In the genomic region with DNA sequence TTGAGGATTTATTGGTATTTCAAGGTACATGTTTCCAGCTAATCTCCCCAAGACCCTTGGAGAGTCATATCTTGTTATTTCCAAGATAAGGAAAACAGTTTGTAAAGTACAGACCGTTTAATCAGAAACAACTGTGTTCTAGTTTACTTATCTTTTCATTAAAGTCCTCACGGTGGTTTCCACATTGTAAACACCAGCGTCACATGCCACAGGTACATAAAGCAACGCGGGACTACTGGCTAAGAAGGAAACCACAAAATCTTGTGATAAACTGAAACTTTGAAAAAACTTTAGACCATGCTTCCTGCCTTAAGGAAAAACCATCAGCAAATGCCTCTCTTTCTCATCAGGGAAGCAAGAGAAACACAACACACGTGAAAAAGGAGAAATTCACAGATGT, we compare ENCODE assay signal across 19 mouse cellular contexts.
DNase-seq lines count a peak whose midpoint lies in the region; ATAC-seq and TF ChIP-seq lines count a peak whose summit lies in the region.
"Had no signal": no experiment of that assay in that cellular context is flagged by ENCODE, and none has a peak within 500 bp of the region (broad histone marks: within the 10 kb centered on the region; RNA-seq: fewer than 3 reads in every experiment).

No protein-coding gene starts in this region.

- no peak for DNase-seq in limb, embryonic 10.5 days (ENCODE audit: low spot score)
- DNase-seq in limb, embryonic 14.5 days (ENCODE audit: low spot score): no peak
- DNase-seq in cerebellum, postnatal 10 days: no peak
- DNase-seq in urinary bladder, adult 18-20 months (ENCODE audit: low spot score in 2 of 2): no peak
- DNase-seq: cerebellum, adult 8-10 months; heart, adult 11 months; heart, postnatal 4 days; kidney, adult 9 months; kidney, postnatal 36 days; right cerebral cortex, postnatal 14 days; thymus, adult 2 months had no signal

- no peaks in the 10 kb centered on the region for H3K36me3 ChIP-seq in limb, embryonic 12.5 days
- H3K36me3 ChIP-seq in limb, embryonic 10.5 days: no peaks in the 10 kb centered on the region
- H3K36me3 ChIP-seq in limb, embryonic 14.5 days (ENCODE audit: control insufficient read depth, insufficient read depth, low read length): no peaks in the 10 kb centered on the region
- H3K36me3 ChIP-seq in liver, embryonic 16.5 days (ENCODE audit: control insufficient read depth, insufficient read depth): no peaks in the 10 kb centered on the region
- H3K36me3 ChIP-seq in intestine, embryonic 16.5 days (ENCODE audit: control insufficient read depth, insufficient read depth, low read length): no peaks in the 10 kb centered on the region
- H3K36me3 ChIP-seq: heart, embryonic 13.5 days; midbrain, embryonic 15.5 days; neural tube, embryonic 15.5 days had no signal

- H3K9me3 ChIP-seq in limb, embryonic 12.5 days: no peaks in the 10 kb centered on the region
- H3K9me3 ChIP-seq in limb, embryonic 10.5 days (replicated peaks): no peaks in the 10 kb centered on the region
- no peaks in the 10 kb centered on the region for H3K9me3 ChIP-seq in limb, embryonic 14.5 days (ENCODE audit: control insufficient read depth, low read length)
- no peaks in the 10 kb centered on the region for H3K9me3 ChIP-seq in liver, embryonic 16.5 days (replicated peaks; ENCODE audit: control insufficient read depth, low read length)
- H3K9me3 ChIP-seq in intestine, embryonic 16.5 days (ENCODE audit: control insufficient read depth, low read length): no peaks in the 10 kb centered on the region
- H3K9me3 ChIP-seq: heart, embryonic 13.5 days; midbrain, embryonic 15.5 days; neural tube, embryonic 15.5 days had no signal

- H3K4me2 ChIP-seq in limb, embryonic 12.5 days: 0 out of 2 replicates have a peak overlapping the region, but pooled peaks have one; percentile 6
- H3K4me2 ChIP-seq in limb, embryonic 14.5 days (replicated peaks; ENCODE audit: low read depth, low read length, severe bottlenecking): no peak overlapping the region
- H3K4me2 ChIP-seq in liver, embryonic 16.5 days (ENCODE audit: low read depth, low read length): peak overlapping the region; percentile 13; the same call in 1 of the 2 replicates
- H3K4me2 ChIP-seq in intestine, embryonic 16.5 days (ENCODE audit: low read depth, low read length): no peak overlapping the region
- H3K4me2 ChIP-seq: heart, embryonic 13.5 days had no signal

- no peak for ATAC-seq in limb, embryonic 12.5 days (ENCODE audit: insufficient number of reproducible peaks, insufficient read depth, low FRiP score, low TSS enrichment, low read depth)
- ATAC-seq in limb, embryonic 14.5 days (ENCODE audit: low FRiP score, low read depth): peak; percentile 34; the same call in 1 of the 2 replicates
- peak; percentile 63 for ATAC-seq in liver, embryonic 16.5 days (ENCODE audit: low read depth)
- ATAC-seq in intestine, embryonic 16.5 days: no peak
- ATAC-seq in erythroblast, adult 5-6 weeks (replicated peaks; ENCODE audit: low FRiP score, poor library complexity, severe bottlenecking): no peak

- H3K9ac ChIP-seq in limb, embryonic 12.5 days (replicated peaks): no peak overlapping the region
- no peak overlapping the region for H3K9ac ChIP-seq in limb, embryonic 14.5 days (ENCODE audit: low read depth, low read length, severe bottlenecking)
- no peak overlapping the region for H3K9ac ChIP-seq in liver, embryonic 16.5 days (ENCODE audit: low read depth, low read length)
- H3K9ac ChIP-seq in intestine, embryonic 16.5 days (ENCODE audit: low read depth, low read length): no peak overlapping the region
- H3K9ac ChIP-seq: heart, embryonic 13.5 days; midbrain, embryonic 15.5 days; neural tube, embryonic 15.5 days had no signal

- H3K4me3 ChIP-seq in limb, embryonic 12.5 days (replicated peaks): no peak overlapping the region
- H3K4me3 ChIP-seq in limb, embryonic 10.5 days: no peak overlapping the region
- H3K4me3 ChIP-seq in limb, embryonic 14.5 days (replicated peaks; ENCODE audit: low read length): no peak overlapping the region
- H3K4me3 ChIP-seq in liver, embryonic 16.5 days (ENCODE audit: low read depth, low read length): no peak overlapping the region
- H3K4me3 ChIP-seq in intestine, embryonic 16.5 days (ENCODE audit: low read length): no peak overlapping the region
- H3K4me3 ChIP-seq: heart, embryonic 13.5 days; left cerebral cortex, adult 2 months; midbrain, embryonic 15.5 days; neural tube, embryonic 15.5 days had no signal

- H3K27ac ChIP-seq in limb, embryonic 12.5 days: no peak overlapping the region
- H3K27ac ChIP-seq in limb, embryonic 10.5 days: no peak overlapping the region
- H3K27ac ChIP-seq in limb, embryonic 14.5 days (replicated peaks; ENCODE audit: low read depth, low read length): no peak overlapping the region
- no peak overlapping the region for H3K27ac ChIP-seq in liver, embryonic 16.5 days (ENCODE audit: low read length)
- H3K27ac ChIP-seq in intestine, embryonic 16.5 days (ENCODE audit: low read length): no peak overlapping the region
- H3K27ac ChIP-seq: heart, embryonic 13.5 days; left cerebral cortex, adult 2 months; midbrain, embryonic 15.5 days; neural tube, embryonic 15.5 days had no signal

- no peaks in the 10 kb centered on the region for H3K27me3 ChIP-seq in limb, embryonic 12.5 days
- H3K27me3 ChIP-seq in limb, embryonic 10.5 days (ENCODE audit: low read depth, poor library complexity, severe bottlenecking): no peaks in the 10 kb centered on the region
- no peaks in the 10 kb centered on the region for H3K27me3 ChIP-seq in limb, embryonic 14.5 days (ENCODE audit: control insufficient read depth, insufficient read depth, low read length)
- no peaks in the 10 kb centered on the region for H3K27me3 ChIP-seq in liver, embryonic 16.5 days (ENCODE audit: control insufficient read depth, insufficient read depth, low read depth, low read length)
- H3K27me3 ChIP-seq in intestine, embryonic 16.5 days (replicated peaks; ENCODE audit: control insufficient read depth, insufficient read depth, low read length): no peaks in the 10 kb centered on the region
- H3K27me3 ChIP-seq: heart, embryonic 13.5 days; midbrain, embryonic 15.5 days; neural tube, embryonic 15.5 days had no signal

- no peak for TF ChIP-seq POLR2A in limb, embryonic 14.5 days (IDR thresholded peaks at IDR 0.05; ENCODE audit: borderline replicate concordance, extremely low read depth, insufficient read depth, insufficient read length)

- H3K4me1 ChIP-seq in limb, embryonic 12.5 days (replicated peaks): no peaks in the 10 kb centered on the region
- H3K4me1 ChIP-seq in limb, embryonic 10.5 days: peaks cover 4% of the 10 kb centered on the region; the same call in 1 of the 2 replicates
- no peaks in the 10 kb centered on the region for H3K4me1 ChIP-seq in limb, embryonic 14.5 days (ENCODE audit: control insufficient read depth, insufficient read depth, low read length)
- H3K4me1 ChIP-seq in liver, embryonic 16.5 days (ENCODE audit: control insufficient read depth, low read depth, low read length): no peaks in the 10 kb centered on the region
- no peaks in the 10 kb centered on the region for H3K4me1 ChIP-seq in intestine, embryonic 16.5 days (ENCODE audit: control insufficient read depth, insufficient read depth, low read length)
- H3K4me1 ChIP-seq: heart, embryonic 13.5 days; midbrain, embryonic 15.5 days had no signal

- WGBS in limb, embryonic 12.5 days: 21% methylated on average over 6 of the region's 6 CpGs
- WGBS in limb, embryonic 10.5 days: 68% methylated on average over 6 of the region's 6 CpGs
- WGBS in limb, embryonic 14.5 days: 23% methylated on average over 6 of the region's 6 CpGs
- WGBS in liver, embryonic 16.5 days (ENCODE audit: insufficient replicate concordance): 7% methylated on average over 6 of the region's 6 CpGs
- 39% methylated on average over 6 of the region's 6 CpGs for WGBS in intestine, embryonic 16.5 days

Comparison
In these comparisons a context has a peak if more than half of its experiments do, and no peak if none do; other contexts are left out.
1. ATAC-seq: peak in limb, embryonic 14.5 days (single experiment) and liver, embryonic 16.5 days (single experiment); none in limb, embryonic 12.5 days (single experiment), intestine, embryonic 16.5 days (single experiment) and erythroblast, adult 5-6 weeks (single experiment).
2. H3K4me2 ChIP-seq: peak in limb, embryonic 12.5 days (single experiment) and liver, embryonic 16.5 days (single experiment); none in limb, embryonic 14.5 days (single experiment) and intestine, embryonic 16.5 days (single experiment).